Mouse (Mus musculus) lung, postnatal 0 days (tissue): ENCODE results near the gene Asic2.

ENCODE experiments used
- CTCF ChIP-seq: IDR thresholded peaks from 2 replicates; pipeline ENCODE4 v1.5.1; 2016; ENCODE audit warnings: antibody characterized with exemption, mild to moderate bottlenecking
- EP300 ChIP-seq: IDR thresholded peaks from 2 replicates; pipeline ENCODE4 v1.6.1; 2016; ENCODE audit warnings: antibody characterized with exemption, mild to moderate bottlenecking, control low read depth

- TF ChIP-seq CTCF (no peak), EP300 (no peak)
Observed at GRCm38 (mm10) chr11:81481198-81481597, 487.1 kb downstream of the Asic2 start.
